Mouse (Mus musculus) limb, embryonic 11.5 days (tissue): Measurements from ENCODE around the gene Uba1. TPM values are rescaled to one million over a fixed set of nuclear protein-coding genes. Genes with fewer than 3 reads are reported as not detected.

Source experiments
- polyA plus RNA-seq: library from polyadenylated mRNA; unstranded; fragments of >200 nt; fragmentation: Nextera tagmentation; extraction: Ambion mirVana; gene quantifications from 2 replicates; pipeline ENCODE4 v1.2.1, GENCODE M21; 2014

Gene Uba1
- polyA plus RNA-seq, 1 experiment from 2014 or later: 206 TPM

Other genes with a start within 250 kb of the Uba1 start
- gene Jade3, start 232.6 kb upstream of the Uba1 start, polyA plus RNA-seq: 12.4 TPM in 2 replicates
- 0.18 TPM in 1 of 2 replicates, not detected in the other for gene Rgn, start 108.5 kb upstream of the Uba1 start, polyA plus RNA-seq
- 80.1 and 82.6 TPM in 2 replicates for gene Rbm10, start 40.8 kb upstream of the Uba1 start, polyA plus RNA-seq
- 189 and 200 TPM in 2 replicates for gene Ndufb11, start 40.7 kb upstream of the Uba1 start, polyA plus RNA-seq
- gene Cdk16, start 29.6 kb downstream of the Uba1 start, polyA plus RNA-seq: 97.3 and 106 TPM in 2 replicates
- 49.6 and 51.0 TPM in 2 replicates for gene Usp11, start 45.6 kb downstream of the Uba1 start, polyA plus RNA-seq
- gene Araf, start 139.5 kb downstream of the Uba1 start, polyA plus RNA-seq: 69.8 and 75.0 TPM in 2 replicates
- gene Timp1, start 211.8 kb downstream of the Uba1 start, polyA plus RNA-seq: 12.9 and 13.1 TPM in 2 replicates